Mouse (Mus musculus): ENCODE measurements around the gene Bloc1s2. TPM values are rescaled to one million over a fixed set of nuclear protein-coding genes. Genes with fewer than 3 reads are reported as not detected.

The Bloc1s2 gene
- total and polyA plus RNA-seq, 2 experiments from 2014 or later, result 31.9 to 188 TPM

DNA sequence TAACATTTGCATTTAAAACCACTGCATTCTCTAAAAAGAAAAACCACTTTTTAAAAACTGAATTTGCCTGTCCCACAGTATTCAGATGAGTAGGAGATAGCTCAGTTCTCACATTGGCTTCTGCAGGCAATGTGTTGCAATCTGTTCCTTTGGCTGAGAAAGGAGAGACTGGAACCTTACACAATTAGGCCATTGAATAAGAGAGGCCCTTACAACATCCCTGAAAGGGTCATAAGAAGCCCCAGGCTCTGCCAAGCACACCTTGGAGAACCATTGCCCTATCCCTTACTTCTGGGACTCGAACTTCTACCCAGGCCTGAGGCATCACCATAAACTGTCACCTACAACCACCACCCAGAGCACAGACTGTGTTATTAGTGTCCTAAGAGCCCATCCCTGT is 34.3 kb upstream of the Bloc1s2 start:
- 81% methylated on average over 1 of the region's 1 CpGs for WGBS

DNA sequence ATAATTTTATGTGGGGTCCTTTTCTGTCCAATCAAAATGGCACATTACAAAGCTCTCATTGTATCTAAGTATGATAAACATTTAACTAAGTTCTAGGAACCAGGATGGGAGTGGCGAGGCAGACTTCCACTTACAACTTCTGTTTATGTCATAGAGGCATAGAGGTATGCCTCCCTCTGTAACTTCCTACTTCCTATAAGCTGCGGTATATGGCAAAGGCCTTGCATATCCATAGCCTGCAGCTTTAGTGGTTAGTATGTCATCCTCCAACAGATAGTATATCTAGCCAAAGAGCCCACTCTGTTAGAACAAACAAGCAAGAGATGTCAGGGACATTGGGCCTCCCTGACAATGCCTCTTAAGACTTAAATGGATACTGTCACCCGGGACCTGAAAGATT is 30.5 kb upstream of the Bloc1s2 start:
- WGBS, result 89% methylated on average over 3 of the region's 3 CpGs
- TF ChIP-seq CTCF (IDR thresholded peaks at IDR 0.05; ENCODE audit: low read depth), result no peak
- DNase-seq (ENCODE audit: low spot score), result no peak
- Histone ChIP-seq H3K4me1 (ENCODE audit: insufficient read depth, low read length) (no peaks in the 10 kb centered on the region), H3K9ac (replicated peaks; ENCODE audit: low read length) (no peak overlapping the region), H3K9me3 (ENCODE audit: low read length) (peaks cover 7% of the 10 kb centered on the region; the same call in 1 of the 2 replicates), H3K27ac (no peak overlapping the region), H3K4me2 (ENCODE audit: low read depth, low read length) (no peak overlapping the region), H3K27me3 (ENCODE audit: insufficient read depth, low read length) (no peaks in the 10 kb centered on the region), H3K4me3 (ENCODE audit: low read length) (no peak overlapping the region), H3K36me3 (ENCODE audit: insufficient read depth, low read length) (no peaks in the 10 kb centered on the region)
- no peak for ATAC-seq

More for the DNA sequence above, 34.3 kb upstream of the Bloc1s2 start:
- H3K27ac ChIP-seq, result no peak overlapping the region
- TF ChIP-seq CTCF (IDR thresholded peaks at IDR 0.05; ENCODE audit: low read depth), result no peak
- H3K4me1 ChIP-seq (ENCODE audit: insufficient read depth, low read length), result no peaks in the 10 kb centered on the region
- ATAC-seq (no peak), DNase-seq (ENCODE audit: low spot score) (no peak)
- no peaks in the 10 kb centered on the region for H3K36me3 ChIP-seq (ENCODE audit: insufficient read depth, low read length)
- H3K4me2 ChIP-seq (ENCODE audit: low read depth, low read length), result no peak overlapping the region
- H3K4me3 ChIP-seq (ENCODE audit: low read length), result no peak overlapping the region
- H3K9ac ChIP-seq (replicated peaks; ENCODE audit: low read length), result no peak overlapping the region
- H3K9me3 ChIP-seq (ENCODE audit: low read length), result peaks cover 4% of the 10 kb centered on the region; the same call in 1 of the 2 replicates
- H3K27me3 ChIP-seq (ENCODE audit: insufficient read depth, low read length), result no peaks in the 10 kb centered on the region

DNA sequence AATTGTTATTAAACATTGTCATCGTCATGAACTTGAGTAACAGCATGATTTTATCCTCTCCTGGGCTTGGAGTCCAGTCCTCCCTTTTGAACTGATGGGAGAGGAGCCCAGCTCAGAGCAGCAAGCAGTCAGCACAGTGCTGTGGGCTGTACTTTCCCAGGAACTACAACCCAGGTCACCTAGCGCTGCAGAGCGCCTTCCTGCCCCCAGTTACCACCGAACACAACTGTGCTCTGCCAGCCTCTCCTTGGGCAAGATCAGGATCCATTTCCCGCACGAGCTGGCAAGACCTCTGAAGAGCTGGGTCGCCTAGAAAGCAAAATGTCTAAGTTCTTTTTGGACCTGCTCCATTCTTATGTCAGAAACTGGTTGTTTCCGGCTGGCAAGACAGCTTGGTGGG is 28.6 kb upstream of the Bloc1s2 start:
- Histone ChIP-seq H3K9me3 (ENCODE audit: low read length) (peaks cover 7% of the 10 kb centered on the region; the same call in 1 of the 2 replicates), H3K4me2 (ENCODE audit: low read depth, low read length) (no peak overlapping the region), H3K9ac (replicated peaks; ENCODE audit: low read length) (no peak overlapping the region), H3K36me3 (ENCODE audit: insufficient read depth, low read length) (no peaks in the 10 kb centered on the region), H3K4me3 (ENCODE audit: low read length) (no peak overlapping the region), H3K27ac (no peak overlapping the region), H3K4me1 (ENCODE audit: insufficient read depth, low read length) (no peaks in the 10 kb centered on the region), H3K27me3 (ENCODE audit: insufficient read depth, low read length) (no peaks in the 10 kb centered on the region)
- DNase-seq (ENCODE audit: low spot score) (no peak), ATAC-seq (no peak)
- 64% methylated on average over 8 of the region's 8 CpGs for WGBS
- TF ChIP-seq CTCF (IDR thresholded peaks at IDR 0.05; ENCODE audit: low read depth), result no peak

DNA sequence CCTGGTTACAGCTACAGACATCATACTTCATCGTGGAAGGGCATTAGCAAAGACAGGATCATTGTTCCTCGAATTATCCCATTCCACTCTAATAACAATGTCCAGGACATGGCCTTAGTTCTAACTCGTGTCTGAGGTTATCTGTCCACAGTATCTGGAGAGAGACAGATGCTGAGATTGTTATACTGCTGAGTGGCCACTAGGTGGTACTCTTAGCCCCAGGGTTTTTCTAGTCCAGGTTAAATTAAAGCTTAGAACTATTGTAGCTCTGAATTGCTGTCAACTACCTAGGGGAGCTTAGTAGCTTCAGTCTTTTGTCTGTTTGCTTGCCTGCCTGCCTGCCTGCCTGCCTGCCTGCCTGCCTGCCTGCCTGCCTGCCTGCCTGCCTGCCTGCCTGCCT is 15.3 kb upstream of the Bloc1s2 start:
- H3K4me1 ChIP-seq (ENCODE audit: insufficient read depth, low read length), result no peaks in the 10 kb centered on the region
- no peak overlapping the region for H3K9ac ChIP-seq (replicated peaks; ENCODE audit: low read length)
- H3K36me3 ChIP-seq (ENCODE audit: insufficient read depth, low read length), result no peaks in the 10 kb centered on the region
- DNase-seq (ENCODE audit: low spot score) (peak; percentile 46), ATAC-seq (no peak)
- H3K27me3 ChIP-seq (ENCODE audit: insufficient read depth, low read length), result no peaks in the 10 kb centered on the region
- H3K4me2 ChIP-seq (ENCODE audit: low read depth, low read length), result no peak overlapping the region
- peak; percentile 72 for TF ChIP-seq CTCF (IDR thresholded peaks at IDR 0.05; ENCODE audit: low read depth)
- no peaks in the 10 kb centered on the region for H3K9me3 ChIP-seq (ENCODE audit: low read length)
- H3K4me3 ChIP-seq (ENCODE audit: low read length), result no peak overlapping the region
- 10% methylated on average over 3 of the region's 3 CpGs for WGBS
- no peak overlapping the region for H3K27ac ChIP-seq

DNA sequence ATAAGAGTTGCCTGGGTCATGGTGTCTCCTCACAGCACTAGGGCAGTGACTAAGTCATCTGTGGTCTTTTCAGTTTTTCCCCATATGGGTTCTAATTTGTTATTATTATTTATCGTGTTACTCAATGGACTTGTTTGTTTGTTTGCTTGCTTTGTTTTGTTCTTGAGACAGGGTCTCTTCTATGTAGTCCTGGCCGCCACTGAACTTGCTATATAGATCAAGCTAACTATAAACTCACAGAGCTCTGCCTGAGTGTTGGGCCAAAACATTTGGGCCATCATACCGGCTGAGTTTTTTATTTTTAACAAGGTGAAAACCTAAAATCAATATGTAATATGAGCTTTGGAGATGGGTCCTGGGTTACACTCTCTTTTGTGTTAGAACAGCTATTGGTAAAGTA is 13.1 kb upstream of the Bloc1s2 start:
- Histone ChIP-seq H3K4me1 (ENCODE audit: insufficient read depth, low read length) (no peaks in the 10 kb centered on the region), H3K27me3 (ENCODE audit: insufficient read depth, low read length) (no peaks in the 10 kb centered on the region), H3K27ac (no peak overlapping the region), H3K9ac (replicated peaks; ENCODE audit: low read length) (no peak overlapping the region), H3K4me3 (ENCODE audit: low read length) (no peak overlapping the region), H3K9me3 (ENCODE audit: low read length) (no peaks in the 10 kb centered on the region), H3K4me2 (ENCODE audit: low read depth, low read length) (no peak overlapping the region), H3K36me3 (ENCODE audit: insufficient read depth, low read length) (no peaks in the 10 kb centered on the region)
- 83% methylated on average over 3 of the region's 3 CpGs for WGBS
- no peak for TF ChIP-seq CTCF (IDR thresholded peaks at IDR 0.05; ENCODE audit: low read depth)
- DNase-seq (ENCODE audit: low spot score) (no peak), ATAC-seq (no peak)

DNA sequence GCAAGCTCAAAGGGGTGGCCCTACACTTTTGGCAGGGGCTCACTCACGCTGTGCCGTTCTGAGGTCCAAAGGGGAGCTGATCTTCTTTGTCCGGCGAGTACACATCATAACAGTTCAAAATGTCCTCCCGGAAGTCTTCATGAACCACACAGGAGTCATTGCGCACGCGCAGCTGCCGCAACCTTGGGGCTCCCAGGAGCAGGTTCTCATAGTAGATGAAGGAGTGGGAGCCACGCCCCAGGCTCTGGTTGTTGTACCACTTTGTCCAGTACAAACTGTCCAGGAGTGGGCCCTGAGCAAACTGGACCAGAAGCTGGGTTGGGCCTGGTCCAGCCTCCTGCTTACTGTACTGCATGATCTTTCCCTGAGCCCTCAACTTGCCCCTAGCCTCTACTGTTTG is 10.8 kb upstream of the Bloc1s2 start:
- Histone ChIP-seq H3K27ac (no peak overlapping the region), H3K9me3 (ENCODE audit: low read length) (no peaks in the 10 kb centered on the region), H3K9ac (replicated peaks; ENCODE audit: low read length) (no peak overlapping the region), H3K36me3 (ENCODE audit: insufficient read depth, low read length) (no peaks in the 10 kb centered on the region), H3K27me3 (ENCODE audit: insufficient read depth, low read length) (no peaks in the 10 kb centered on the region), H3K4me3 (ENCODE audit: low read length) (no peak overlapping the region), H3K4me2 (ENCODE audit: low read depth, low read length) (no peak overlapping the region), H3K4me1 (ENCODE audit: insufficient read depth, low read length) (no peaks in the 10 kb centered on the region)
- no peak for DNase-seq (ENCODE audit: low spot score)
- 92% methylated on average over 10 of the region's 10 CpGs for WGBS
- ATAC-seq, result no peak
- no peak for TF ChIP-seq CTCF (IDR thresholded peaks at IDR 0.05; ENCODE audit: low read depth)

DNA sequence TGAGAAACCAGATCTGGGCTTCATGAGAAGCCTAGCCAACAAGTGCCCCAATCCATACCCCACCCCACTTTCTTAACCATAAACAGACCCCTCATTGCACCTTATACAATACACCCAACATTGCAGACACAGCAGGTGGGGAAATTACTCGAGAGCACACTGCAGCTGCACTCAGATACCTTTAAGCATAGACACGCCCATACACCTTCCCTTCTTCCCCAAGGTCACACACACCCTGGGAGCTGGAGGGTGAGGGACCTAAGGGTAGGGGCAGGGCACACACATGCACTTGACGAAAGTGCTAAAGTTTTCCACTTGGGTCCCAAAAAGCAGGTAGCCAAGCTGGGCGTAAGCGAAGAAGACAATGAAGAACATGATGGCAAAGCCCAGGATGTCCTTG is 7.5 kb upstream of the Bloc1s2 start:
- H3K9me3 ChIP-seq (ENCODE audit: low read length), result no peaks in the 10 kb centered on the region
- 87% methylated on average over 5 of the region's 5 CpGs for WGBS
- no peak for ATAC-seq
- H3K27me3 ChIP-seq (ENCODE audit: insufficient read depth, low read length), result no peaks in the 10 kb centered on the region
- no peaks in the 10 kb centered on the region for H3K4me1 ChIP-seq (ENCODE audit: insufficient read depth, low read length)
- H3K4me3 ChIP-seq (ENCODE audit: low read length), result no peak overlapping the region
- no peak for TF ChIP-seq CTCF (IDR thresholded peaks at IDR 0.05; ENCODE audit: low read depth)
- no peak for DNase-seq (ENCODE audit: low spot score)
- no peak overlapping the region for H3K4me2 ChIP-seq (ENCODE audit: low read depth, low read length)
- no peaks in the 10 kb centered on the region for H3K36me3 ChIP-seq (ENCODE audit: insufficient read depth, low read length)
- no peak overlapping the region for H3K9ac ChIP-seq (replicated peaks; ENCODE audit: low read length)
- no peak overlapping the region for H3K27ac ChIP-seq

Data from hindbrain, postnatal 0 days (tissue).